Mouse (Mus musculus) cerebellum, adult 11 months (tissue): ENCODE results near the gene Gm2a.
"Not testable (repeated sequence)": the region's sequence is repeated elsewhere in the genome, so short reads cannot be mapped to it uniquely, and the experiment has no call there.

Experiments
- DNase-seq: peaks from one replicate; pipeline ENCODE4 v3.0.0; 2022

The Gm2a gene

DNA sequence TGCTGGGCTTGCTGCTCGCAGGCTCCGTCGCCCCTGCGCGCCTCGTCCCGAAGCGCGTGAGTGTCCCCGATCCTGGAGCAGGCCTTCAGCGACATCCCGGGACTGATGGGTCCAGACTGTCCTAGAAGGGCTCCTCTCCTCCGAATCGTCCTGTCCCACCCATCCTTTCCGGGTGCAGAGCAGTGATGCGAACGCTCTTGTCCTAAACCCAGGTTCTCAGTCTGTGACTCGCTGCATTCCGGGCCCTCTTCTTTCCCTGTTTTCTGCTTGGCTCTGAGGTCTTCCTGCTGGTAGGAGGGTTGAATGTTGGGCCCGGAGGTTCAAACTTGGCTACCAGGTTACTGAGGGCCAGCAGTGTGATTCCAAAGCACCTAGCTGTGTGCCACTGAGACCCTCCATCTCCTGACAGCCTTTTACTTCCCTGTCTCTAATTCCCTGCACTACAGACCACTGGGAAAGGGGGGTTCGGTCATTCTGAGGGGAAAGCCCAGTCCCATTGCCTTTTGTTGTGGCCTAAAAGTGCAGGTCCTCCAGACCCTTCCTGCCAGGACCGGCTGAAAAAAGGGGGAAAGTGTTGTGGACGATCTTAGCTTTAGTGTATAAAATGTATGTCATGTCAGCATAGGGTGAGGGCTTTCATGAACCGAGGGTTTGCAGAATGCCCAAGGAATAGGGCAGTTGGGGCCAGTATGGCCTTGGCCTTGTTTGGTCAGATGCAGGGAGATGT, 437 bp downstream of the Gm2a start:
- no peak for DNase-seq

DNA sequence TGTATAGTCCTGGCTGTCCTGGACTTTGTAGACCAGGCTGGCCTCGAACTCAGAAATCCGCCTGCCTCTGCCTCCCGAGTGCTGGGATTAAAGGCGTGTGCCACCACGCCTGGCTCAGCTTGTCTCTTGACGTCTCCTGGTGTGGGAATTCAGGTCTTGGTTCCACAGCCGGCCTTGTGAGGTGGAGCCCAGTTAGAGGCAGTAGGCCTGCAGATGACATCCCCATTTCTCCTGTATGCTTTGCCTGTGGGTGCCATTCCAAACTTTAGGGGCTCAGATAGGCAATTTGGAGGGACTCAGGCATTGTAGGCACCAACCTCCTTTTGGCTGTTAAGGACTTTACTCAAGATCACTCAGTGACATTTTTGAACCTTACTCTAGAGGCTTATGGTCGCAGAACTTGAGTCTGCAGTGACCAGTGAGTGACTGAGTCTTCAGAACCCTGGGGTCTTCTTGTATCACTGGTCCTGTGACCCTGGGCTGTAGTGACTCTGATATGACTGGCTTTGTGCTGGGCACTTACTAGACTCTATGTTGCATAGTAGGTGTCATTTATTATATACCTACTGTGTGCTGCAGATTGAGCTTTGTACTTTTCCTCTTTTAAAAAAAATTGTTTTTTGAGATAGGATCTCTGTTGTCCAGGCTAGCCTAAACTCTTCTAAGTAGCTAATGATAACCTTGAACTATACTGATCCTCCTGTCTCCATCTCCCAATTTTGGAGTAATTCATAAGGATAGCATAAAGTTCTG, 1.3 kb downstream of the Gm2a start:
- DNase-seq = no peak

DNA sequence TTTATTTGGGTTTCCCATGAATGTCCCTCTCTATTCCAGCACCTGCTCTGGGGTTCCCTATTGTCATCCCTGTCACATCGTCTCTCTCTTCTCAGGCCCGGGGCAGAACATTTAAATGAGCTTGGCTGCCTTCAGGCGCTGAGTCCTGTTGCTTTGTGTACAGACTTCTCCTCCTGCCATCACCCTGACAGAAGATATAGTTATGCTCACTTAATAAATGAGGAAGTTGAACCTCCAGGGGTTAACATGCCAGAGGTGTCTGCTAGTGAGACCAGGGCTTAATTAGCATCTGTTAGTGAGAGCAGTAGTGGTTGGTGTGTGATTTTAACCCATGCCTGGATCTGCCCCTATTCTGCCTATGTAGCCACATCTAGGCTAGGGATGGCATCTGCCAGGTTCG, 2.0 kb downstream of the Gm2a start:
- DNase-seq = no peak

DNA sequence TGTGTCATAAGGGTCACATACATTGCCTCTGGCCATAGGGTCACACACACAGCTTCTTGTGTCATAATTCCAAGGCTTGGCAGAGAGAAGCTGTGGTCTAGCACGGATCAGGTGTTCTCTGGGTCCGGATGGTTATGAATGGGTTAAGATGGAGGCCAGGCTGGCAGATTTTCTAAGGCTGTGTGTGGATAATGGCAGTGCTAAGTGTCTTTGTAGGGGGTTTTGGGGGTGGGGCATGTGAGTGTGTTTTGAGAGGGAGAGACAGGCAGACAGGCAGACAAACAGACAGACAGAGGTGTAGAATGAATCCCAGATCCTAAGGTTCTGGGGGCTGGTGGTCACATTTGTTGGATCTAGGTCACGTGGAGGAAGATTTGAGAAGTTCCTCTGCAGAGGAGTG, 4.1 kb downstream of the Gm2a start:
- DNase-seq = no peak

DNA sequence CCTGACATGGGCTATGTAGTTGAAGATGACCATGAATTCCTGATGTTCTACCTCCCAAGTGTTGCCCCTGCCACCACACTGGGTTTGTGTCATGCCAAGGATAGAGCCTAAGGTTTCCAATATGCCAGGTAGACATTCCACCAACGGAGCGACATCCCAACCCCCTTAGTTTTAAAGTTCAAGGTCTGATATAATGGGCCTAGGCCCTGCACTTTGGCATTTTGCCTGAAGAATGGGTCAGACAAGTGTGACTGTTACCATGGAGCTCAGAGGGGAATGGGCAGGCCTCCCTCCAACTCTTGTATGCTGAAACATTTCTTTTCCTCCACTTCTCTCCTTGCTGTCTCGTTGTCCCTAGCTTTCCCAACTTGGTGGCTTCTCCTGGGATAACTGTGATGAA, 5.3 kb downstream of the Gm2a start:
- no peak for DNase-seq

DNA sequence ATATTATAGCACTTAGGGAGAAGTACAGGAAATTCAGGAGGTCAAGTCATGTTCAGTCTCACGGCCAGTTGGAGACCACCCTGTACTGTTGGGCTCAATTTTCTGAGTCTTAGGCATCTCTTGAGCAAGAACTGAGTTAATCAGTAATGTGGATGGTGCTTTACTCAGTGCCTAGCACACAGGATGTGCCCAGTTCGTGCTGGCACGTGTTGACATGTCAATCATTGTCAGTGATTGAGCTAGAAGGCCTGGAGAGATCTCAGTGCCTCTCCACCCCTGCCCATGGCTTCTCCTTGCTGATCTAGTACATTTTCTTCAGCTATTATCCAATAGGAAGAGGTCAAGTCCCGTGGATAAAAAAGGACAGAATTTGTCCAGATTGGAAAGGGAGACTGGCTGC, 7.5 kb downstream of the Gm2a start:
- no peak for DNase-seq

DNA sequence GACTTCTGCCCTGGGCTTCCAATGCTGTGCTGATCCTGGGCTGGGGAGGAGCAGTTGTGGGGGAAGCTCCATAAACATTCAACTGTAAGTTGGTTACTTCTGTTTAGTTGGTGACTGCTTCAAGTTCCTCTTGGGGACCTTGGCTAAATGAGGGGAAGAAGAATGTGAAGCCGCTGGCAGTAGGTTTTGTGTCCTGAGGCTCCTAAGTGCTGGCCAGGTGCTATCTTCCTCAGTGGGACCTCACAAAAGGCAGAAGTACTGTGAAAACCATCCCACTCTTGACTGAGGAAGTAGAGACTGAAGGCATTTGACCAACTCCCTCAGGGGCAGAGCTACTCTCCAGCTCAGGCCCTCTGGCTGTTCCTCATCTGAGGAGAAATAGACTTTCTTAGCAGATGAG, 8.7 kb downstream of the Gm2a start:
- DNase-seq = no peak

DNA sequence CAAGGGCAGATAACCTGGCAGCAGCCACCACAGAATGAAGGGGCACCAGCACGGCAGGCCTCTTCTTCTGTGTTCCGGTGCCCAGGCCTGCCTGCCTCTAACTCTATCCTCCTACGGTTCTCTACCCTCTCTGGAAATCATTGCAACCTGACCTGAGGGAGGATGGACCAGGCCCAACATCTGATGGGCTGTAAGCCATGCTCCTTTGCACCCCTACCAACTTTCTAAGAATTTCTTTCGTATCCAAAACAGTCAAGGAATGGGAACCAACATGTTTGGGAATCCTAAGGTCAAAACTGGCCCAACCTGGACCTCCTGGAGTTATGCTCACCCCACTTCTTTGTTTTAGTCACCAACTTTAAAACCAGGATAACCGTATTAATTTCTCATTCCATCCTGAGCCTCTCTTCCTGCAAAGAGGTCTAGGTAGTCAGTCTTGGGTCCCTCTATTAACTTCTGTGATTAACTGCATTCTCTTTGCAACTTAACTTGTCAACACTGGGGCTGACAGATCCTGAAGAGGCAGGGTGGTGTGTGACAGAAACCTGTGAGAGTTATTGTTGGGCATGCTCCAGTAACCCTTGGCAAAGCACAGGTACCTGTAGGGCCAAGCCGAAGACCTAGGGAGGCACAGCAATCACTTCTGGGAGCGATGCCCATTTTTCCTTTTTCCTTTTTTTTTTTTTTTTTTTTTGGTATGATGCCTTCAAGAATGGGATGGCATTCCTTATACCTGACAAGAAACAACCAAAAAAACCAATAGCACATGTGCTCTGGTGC, 11.8 kb downstream of the Gm2a start:
- DNase-seq = no peak

DNA sequence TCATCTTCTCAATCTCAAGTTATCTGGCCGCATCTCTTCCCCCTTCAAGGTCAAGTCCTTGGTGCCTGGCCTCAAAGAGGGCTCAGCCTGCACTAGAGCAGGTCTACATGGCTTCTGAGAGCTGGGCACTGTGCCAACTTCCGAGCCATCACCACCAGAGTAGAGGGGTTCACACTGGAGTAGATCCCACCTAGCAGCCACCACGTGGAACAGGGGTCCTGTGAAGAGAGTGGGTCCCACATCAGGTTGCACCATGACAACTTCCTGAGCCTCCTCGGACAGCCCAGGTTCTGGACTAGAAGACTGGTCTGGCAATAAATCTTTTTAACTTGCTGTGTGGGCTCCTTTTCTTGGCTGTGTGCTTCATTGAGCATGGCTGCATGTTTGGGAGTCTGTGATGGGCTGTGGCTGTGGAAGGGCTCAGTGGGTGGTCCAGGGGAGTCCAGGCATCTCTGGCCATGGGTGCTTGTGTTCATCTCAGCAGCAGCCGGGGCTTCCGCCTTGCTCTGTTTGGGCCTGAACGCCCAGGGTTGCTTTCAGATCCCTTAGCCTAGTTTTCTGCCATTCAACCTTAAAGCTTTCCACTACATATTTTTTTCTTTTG, 12.8 kb downstream of the Gm2a start:
- DNase-seq = no peak

DNA sequence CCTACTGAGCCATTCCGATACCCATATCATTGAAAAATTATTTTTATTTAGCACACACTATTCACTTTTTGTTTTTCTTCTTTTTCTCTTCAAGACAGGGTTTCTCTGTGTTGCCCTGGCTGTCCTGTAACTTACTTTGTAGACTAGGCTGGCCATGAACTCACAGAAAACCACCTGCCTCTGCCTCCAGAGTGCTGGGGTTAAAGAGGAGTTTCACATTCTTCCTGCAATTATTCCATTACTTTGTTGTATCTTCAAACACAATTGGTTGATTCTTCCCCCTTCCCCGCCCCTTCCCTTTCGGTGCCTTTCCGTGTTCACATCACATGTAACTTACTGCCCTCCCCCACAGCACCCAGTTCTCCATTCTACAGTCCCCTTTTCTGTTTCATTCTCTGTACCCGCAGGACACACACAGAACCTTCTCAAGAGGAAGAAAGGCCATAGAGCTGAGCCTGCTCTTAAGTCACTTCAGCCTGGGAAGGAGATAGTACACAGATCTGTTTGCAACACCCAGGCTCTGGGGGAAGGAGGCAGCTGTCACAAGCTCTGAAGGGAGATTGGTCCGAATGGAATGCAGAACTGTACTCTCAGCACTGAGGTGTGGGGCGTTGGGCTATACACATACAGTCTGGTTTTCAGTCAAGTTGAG, 15.4 kb downstream of the Gm2a start:
- no peak for DNase-seq

DNA sequence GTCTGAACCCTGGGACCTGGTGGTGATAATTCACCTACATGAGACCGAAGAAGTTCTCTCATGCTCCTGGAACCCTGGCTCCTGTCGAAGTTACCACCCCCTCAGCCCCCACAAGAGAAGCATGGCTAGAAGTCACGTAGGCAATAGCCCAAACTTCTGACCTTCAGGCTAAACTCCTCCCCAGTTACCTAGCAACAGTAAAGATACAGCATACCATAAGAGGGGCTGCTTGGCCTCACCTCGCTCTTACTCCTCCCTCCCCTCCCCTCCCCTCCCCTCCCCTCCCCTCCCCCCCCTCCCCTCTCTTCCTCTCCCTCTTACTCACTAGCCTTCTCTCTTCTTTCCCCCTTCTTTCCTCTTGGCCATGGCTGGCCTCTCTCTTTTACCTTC, 15.9 kb downstream of the Gm2a start:
- DNase-seq = not testable (repeated sequence)

DNA sequence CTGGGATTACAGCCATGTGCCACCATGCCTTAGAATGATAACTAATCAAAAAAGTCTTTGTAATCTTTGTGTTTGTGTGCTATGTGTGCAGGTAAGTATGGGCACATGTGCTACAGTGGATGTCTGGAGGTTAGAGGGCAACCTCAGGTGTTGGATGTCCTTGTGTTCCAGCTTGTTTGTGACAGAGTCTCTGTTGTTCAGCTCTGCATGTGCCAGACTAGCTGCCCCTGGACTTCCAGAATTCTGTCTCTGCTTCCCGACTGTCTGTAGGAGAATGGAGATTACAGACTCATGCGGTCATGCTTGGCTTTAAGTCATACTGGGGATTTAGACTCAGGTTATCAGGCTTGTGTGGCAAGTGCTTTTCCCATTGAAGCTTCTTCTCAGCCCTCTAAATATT, 16.4 kb downstream of the Gm2a start:
- no peak for DNase-seq

DNA sequence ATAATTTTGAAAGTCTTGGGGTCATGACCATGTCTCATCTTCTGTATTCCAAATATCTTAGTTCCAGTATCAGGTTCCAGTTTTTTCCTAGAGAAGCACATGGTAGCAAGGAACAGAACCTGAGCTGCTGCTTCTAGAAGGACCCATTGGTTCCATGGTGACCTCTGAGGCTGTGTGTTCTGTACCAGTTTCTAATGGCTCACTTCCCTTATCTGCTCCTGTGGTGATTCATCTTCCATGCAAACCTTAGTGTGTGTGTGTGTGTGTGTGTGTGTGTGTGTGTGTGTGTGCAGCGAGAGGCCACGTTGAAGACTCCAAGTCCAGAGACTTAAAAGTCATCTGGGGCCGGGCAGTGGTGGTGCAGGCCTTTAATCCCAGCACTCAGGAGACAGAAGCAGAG, 18.1 kb downstream of the Gm2a start:
- DNase-seq = no peak

DNA sequence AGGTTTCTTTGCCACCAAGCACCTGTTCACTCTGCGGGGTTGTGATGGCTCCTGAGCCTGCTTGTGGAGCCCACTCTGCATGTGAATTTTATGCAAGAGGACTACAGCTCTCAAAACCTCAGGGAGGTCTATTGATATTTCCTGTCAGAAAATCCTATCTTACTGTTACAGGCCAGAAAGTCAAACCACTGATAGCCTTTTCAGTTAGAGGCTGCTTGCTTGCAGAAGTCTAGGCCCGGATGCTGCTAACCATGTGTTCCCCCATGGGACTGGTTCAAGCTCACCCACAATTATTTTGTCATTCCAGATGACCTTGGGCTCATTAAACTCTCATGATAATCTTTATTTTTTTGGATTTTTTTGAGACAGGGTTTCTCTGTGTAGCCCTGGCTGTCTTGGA, 19.1 kb downstream of the Gm2a start:
- no peak for DNase-seq

DNA sequence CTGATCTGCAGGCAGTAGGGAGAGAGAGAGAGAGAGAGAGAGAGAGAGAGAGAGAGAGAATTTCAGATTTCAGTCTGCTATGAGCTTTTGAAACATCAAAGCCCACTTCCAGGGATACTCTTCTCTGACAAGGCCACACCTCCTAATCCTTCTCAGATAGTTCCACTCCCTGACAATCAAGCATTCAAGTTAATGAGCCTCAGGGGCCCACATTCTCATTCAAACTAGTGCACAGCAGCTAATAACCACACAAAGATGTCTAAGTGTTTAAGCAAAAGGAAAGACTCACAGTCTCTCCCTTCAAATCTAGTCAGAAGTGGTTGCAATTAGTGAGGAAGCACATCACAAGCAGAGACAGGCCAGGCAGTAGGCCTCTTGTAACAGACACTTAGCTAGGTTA, 22.4 kb downstream of the Gm2a start:
- no peak for DNase-seq

DNA sequence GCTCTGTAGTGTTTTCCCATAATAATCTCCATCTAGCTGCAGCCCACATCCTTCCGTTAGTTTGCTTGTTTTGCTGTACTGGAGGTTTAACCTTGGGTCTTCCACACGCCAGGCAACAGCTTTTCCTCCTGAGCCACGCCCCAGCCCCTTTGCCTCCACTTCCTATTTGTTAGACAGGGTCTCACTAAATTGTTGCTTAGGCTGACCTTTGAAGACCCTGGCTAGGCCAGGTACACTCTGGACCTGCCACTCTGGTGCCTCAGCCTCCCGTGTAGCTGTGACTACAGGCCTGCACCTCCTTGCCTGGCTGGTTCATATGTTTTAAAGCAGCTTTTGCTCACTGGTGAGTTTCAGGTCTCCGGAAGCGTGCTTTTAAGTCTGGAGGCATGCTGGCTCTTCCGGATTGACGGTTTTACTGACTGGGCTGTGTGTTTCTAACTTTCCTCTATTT, 22.9 kb downstream of the Gm2a start:
- no peak for DNase-seq

DNA sequence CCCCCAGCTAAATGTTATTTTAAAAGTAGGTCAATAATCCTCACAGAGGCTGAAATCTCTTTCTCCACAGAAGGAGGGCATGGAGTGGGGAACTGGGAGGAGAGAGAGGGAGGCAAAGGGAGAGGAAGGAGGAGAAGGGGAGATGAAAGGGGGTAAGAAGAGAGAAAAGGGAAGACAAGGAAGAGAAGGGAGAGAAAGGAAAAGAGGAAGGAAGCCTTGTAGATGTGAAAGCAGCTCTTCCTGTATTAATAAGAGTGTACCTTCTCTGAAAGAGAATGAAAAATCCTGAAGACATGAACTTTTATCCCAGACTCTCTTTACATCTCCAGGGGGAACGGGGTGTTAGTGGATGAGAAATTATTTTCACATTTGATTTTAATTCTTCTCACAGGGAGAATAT, 23.5 kb downstream of the Gm2a start:
- no peak for DNase-seq

DNA sequence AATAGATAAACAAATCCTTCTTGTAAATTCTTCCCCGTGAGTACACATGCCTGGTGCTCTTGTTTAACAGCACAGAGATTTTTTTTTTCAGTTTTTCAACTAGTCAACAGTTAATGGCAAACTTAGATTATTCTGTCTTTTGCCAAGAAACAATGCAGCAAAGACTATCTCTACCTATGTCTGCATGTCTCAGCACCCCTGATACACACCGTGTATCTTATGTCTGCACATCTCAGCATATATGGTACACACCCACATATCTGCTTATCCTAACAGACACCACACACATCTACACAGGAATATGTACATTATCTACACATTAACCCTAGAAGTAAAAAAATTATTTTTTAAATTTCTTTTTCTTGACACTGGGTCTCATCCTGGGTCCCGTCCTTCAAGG, 28.7 kb downstream of the Gm2a start:
- no peak for DNase-seq

DNA sequence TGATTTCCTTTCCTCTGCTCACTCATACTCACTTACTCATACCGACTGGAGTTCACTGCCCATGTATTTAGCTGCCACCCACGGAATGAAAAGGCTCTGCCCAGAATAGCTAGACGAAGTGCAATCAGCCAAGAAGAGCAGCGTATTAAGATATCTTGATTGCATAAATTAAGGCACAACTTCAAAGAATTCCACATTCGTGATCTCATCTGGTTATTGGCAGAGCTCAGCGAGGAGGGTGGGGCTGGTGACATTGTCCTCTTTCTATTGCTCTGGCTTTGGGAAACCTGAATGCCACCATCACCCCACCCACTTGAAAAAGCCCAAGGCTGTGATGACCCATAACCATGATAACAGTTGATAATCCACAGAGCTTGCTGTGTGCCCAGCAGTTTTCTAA, 30.0 kb downstream of the Gm2a start:
- no peak for DNase-seq

DNA sequence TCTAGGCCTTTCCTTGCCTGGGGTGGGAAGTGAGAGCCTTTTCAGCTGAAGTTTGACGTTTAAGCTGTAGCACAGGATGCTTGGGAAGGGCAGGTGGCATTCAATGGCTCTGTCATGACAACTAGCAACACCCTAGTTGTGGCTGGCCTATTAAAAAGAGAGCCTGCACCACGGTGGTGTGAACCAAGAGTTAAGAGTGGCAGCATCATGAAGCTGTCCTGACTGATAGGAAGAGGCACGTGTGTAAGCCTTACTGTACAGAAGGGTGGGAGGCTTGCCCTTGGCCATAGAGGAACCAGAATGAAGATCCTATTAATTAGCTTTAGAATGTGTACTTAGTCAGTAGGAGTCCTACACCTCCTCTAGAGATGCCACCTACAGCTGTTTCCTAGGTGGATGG, 30.5 kb downstream of the Gm2a start:
- no peak for DNase-seq

DNA sequence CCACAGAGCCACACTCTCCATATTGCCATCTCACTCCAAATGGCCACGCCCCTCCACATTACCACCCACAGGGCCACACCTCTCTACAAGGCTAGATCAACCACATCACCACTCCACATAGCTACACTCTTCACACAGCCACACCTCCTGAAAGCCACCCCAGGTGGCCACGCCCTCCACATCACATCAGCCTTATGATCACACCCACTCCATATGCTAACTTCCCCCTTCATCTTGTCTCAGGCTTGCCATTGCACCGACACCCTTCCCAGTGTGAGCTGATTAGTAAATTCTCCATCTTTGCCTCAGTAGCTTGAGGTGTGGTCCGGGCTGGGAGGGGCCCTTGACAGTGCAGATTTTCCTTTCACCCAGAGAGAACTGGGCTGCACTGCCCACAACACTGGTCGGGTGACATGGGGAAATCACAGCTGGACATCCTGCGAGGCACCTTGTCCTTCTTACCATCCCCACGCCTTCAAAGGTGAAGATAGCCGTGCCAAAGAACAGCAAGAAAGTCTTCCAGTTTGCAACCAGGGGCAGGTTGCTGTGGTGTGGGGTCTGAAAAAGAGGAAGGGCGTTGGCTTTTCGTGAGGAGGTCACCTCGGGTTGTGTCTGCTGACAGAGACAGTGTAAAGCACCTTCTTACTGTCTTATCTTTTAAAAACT, 33.3 kb downstream of the Gm2a start:
- DNase-seq = no peak

DNA sequence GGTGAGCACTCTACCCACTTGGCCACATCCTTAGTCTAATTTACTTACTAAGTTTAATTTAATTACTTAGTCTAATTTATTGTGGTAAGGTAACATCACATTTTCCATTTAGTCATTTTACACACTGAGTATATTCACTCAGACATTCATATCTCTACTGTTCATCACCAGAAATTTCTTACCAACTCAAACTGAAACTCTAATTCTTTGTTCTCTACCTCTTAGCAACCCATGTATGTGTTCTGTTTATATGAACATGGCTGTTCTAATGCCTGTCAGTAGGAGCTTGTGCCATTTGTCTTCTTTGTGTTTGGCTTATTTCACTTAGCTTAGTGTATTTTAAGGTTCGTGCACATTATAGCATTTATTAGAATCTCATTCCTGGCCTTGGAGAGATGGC, 34.0 kb downstream of the Gm2a start:
- no peak for DNase-seq
